Mouse (Mus musculus): ENCODE measurements around the gene Wdr95. TPM values are rescaled to one million over a fixed set of nuclear protein-coding genes. Genes with fewer than 3 reads are reported as not detected.

The Wdr95 gene
- polyA plus RNA-seq (2014; fragmentation: Nextera tagmentation; extraction: Ambion mirVana), result 0.36 TPM in 1 of 2 replicates, not detected in the other

DNA sequence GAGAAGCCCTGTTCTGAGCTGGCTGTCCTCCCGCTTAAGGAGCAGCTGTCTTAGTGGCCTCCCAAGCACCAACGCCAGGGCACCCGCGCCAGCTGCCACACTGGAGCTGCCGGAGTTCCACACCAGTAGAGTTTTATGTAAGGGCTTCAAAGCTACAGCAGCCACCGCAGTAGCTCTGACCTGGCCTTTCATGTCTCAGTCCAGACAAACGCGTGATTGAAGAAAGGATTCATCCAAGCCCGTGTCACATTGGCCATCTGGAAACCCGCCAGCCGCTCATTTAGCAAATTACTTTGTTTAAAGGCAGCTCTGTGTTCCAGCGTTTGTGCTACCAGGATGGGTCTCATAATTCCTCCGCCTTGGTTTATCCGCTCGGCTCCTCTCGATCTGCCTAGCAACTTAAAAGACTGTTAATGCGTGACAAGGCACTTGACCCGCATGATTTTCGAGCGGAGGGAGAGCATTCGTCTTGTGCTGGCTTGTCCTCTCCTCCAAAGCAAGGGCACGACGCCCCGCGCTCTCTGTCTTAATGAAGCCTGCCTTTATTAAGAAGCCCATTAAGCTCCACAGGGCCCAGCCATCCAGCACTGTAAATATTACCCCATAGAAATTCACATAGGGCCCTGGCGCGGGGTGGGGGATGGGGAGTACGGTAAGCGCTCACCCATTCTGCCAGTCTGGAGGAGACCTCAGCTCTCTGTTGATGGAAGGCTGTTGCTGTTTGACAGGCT is at the start of gene Wdr95:
Wdr95 (plus strand) TSS at position 681 of the 731 bp plus-strand sequence.
- no peaks in the 10 kb centered on the region for H3K9me3 ChIP-seq (ENCODE audit: control insufficient read depth, low read length)
- peak; percentile 84 for DNase-seq (ENCODE audit: low spot score)
- H3K9ac ChIP-seq, result peak within 1 kb of the TSS; percentile 8
- H3K27me3 ChIP-seq (ENCODE audit: control insufficient read depth, insufficient read depth, low read length), result no peaks in the 10 kb centered on the region
- 12% methylated on average over 29 of the region's 29 CpGs for WGBS
- H3K4me2 ChIP-seq (replicated peaks), result peak within 1 kb of the TSS; percentile 38
- peak within 1 kb of the TSS; percentile 90 for H3K27ac ChIP-seq
- ATAC-seq (ENCODE audit: low FRiP score), result peak; percentile 59
- H3K4me3 ChIP-seq (replicated peaks; ENCODE audit: low read length), result no peak within 1 kb of the TSS
- H3K36me3 ChIP-seq (replicated peaks; ENCODE audit: control insufficient read depth, insufficient read depth), result no peaks in the 10 kb centered on the region
- H3K4me1 ChIP-seq (replicated peaks; ENCODE audit: control insufficient read depth, insufficient read depth, low read length), result peaks cover 30% of the 10 kb centered on the region

DNA sequence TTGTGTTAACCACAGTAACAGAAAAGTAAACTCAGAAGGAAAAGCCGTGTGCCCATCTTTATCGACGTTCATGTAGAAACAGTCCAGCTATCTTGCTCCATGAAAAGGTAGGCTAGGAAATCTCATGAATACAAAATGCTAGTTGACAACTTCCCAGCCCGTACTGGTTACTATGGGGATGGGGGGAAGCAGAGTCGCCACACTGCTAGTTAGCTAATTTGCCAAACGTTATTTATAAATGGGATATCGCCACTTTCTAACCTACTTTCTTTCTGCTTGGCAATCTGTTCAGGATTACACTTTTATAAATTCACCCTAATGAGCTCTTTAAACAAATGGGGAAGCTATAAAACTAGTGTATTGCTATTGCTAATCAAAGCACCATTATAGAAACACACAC is 46.6 kb upstream of the Wdr95 start:
- Histone ChIP-seq H3K27ac (no peak overlapping the region), H3K4me3 (replicated peaks; ENCODE audit: low read length) (no peak overlapping the region), H3K36me3 (replicated peaks; ENCODE audit: control insufficient read depth, insufficient read depth) (no peaks in the 10 kb centered on the region), H3K9me3 (ENCODE audit: control insufficient read depth, low read length) (no peaks in the 10 kb centered on the region), H3K27me3 (ENCODE audit: control insufficient read depth, insufficient read depth, low read length) (no peaks in the 10 kb centered on the region), H3K4me1 (replicated peaks; ENCODE audit: control insufficient read depth, insufficient read depth, low read length) (no peaks in the 10 kb centered on the region), H3K9ac (no peak overlapping the region), H3K4me2 (replicated peaks) (no peak overlapping the region)
- no peak for ATAC-seq (ENCODE audit: low FRiP score)
- WGBS, result 82% methylated on average over 7 of the region's 7 CpGs
- DNase-seq (ENCODE audit: low spot score), result no peak

DNA sequence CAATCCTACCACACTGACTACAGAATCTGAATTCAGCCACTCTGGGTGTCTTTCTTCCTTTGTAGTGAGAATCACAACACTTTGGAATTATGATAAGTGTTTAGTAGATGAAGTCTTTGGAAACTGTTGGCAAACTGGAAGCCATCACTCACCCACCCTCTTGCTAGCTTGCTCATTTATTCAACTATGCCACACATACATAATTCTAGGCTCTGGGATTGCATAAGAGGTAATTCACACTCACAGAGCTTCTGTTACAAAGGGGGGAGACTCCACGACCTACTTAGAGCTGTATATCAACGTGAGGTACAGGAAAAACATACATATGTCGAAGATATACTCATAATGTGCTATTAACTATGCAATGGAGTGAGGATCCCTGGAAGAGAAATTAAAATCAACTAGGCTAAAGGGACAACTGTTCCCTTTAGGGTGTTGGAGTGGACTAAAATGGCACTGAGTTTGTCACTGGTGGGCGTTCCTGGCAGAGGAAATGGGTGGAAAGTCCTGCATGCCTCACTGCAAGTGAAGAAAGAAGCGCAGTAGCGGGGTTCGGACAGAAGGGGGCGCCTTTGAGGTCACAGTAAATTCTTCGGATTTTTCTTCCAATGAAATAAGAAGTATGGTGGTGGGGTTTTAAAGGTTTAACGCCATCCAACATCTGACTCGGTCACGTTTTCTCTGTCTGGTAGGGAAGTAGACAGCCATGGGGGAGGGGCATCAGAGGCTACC is 45.0 kb upstream of the Wdr95 start:
- DNase-seq (ENCODE audit: low spot score), result no peak
- Histone ChIP-seq H3K4me2 (replicated peaks) (no peak overlapping the region), H3K9me3 (ENCODE audit: control insufficient read depth, low read length) (no peaks in the 10 kb centered on the region), H3K27me3 (ENCODE audit: control insufficient read depth, insufficient read depth, low read length) (no peaks in the 10 kb centered on the region), H3K27ac (no peak overlapping the region), H3K36me3 (replicated peaks; ENCODE audit: control insufficient read depth, insufficient read depth) (no peaks in the 10 kb centered on the region), H3K4me3 (replicated peaks; ENCODE audit: low read length) (no peak overlapping the region), H3K9ac (no peak overlapping the region), H3K4me1 (replicated peaks; ENCODE audit: control insufficient read depth, insufficient read depth, low read length) (peaks cover 10% of the 10 kb centered on the region)
- ATAC-seq (ENCODE audit: low FRiP score), result no peak
- WGBS, result 71% methylated on average over 12 of the region's 12 CpGs

DNA sequence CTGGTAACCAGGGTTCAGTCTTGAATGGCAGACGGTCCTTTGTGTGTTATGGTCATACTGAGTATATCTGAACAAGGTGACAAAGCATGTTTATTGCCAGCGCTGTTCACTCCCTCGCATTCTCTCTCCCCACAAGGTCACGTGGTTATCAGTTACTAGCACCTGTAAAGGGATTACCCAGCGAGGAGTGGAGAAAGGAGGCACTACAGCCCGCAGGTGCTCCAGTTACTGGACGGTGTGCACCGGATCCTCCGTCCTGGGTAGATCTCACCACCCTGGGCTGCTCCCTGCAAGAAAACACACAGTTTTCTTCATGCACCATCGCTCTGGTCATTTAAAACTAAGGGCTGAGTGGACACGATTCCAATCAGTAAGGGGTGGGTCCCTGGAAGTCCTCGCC is 44.2 kb upstream of the Wdr95 start:
- 79% methylated on average over 12 of the region's 12 CpGs for WGBS
- H3K4me1 ChIP-seq (replicated peaks; ENCODE audit: control insufficient read depth, insufficient read depth, low read length), result peaks cover 18% of the 10 kb centered on the region

DNA sequence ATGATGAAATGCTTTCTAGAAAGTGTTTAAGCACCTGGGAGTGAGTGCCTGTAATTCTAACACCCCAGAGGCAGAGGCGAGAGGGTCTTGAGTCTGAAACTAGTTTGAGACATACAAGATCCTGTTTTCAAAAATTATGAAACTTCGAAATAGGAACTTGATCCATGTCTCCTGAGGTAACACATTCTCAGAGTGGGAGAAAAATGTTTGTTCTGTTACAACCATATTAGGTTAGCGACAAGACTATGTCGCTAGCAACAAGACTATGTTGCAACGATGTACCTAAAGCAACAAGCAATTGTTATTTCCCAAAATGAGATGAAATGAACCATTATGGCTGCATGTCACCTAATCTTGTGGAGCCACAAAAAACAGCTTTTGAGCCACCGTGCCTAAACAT is 43.0 kb upstream of the Wdr95 start:
- Histone ChIP-seq H3K4me3 (replicated peaks; ENCODE audit: low read length) (no peak overlapping the region), H3K4me2 (replicated peaks) (no peak overlapping the region), H3K9ac (no peak overlapping the region), H3K27ac (no peak overlapping the region), H3K9me3 (ENCODE audit: control insufficient read depth, low read length) (no peaks in the 10 kb centered on the region), H3K36me3 (replicated peaks; ENCODE audit: control insufficient read depth, insufficient read depth) (no peaks in the 10 kb centered on the region), H3K4me1 (replicated peaks; ENCODE audit: control insufficient read depth, insufficient read depth, low read length) (peaks cover 30% of the 10 kb centered on the region), H3K27me3 (ENCODE audit: control insufficient read depth, insufficient read depth, low read length) (no peaks in the 10 kb centered on the region)
- WGBS, result 92% methylated on average over 6 of the region's 6 CpGs
- DNase-seq (ENCODE audit: low spot score) (no peak), ATAC-seq (ENCODE audit: low FRiP score) (no peak)

More for the DNA sequence above, 44.2 kb upstream of the Wdr95 start:
- DNase-seq (ENCODE audit: low spot score) (no peak), ATAC-seq (ENCODE audit: low FRiP score) (no peak)
- no peaks in the 10 kb centered on the region for H3K27me3 ChIP-seq (ENCODE audit: control insufficient read depth, insufficient read depth, low read length)
- no peaks in the 10 kb centered on the region for H3K9me3 ChIP-seq (ENCODE audit: control insufficient read depth, low read length)
- H3K27ac ChIP-seq, result no peak overlapping the region
- H3K4me2 ChIP-seq (replicated peaks), result no peak overlapping the region
- no peaks in the 10 kb centered on the region for H3K36me3 ChIP-seq (replicated peaks; ENCODE audit: control insufficient read depth, insufficient read depth)
- no peak overlapping the region for H3K9ac ChIP-seq
- no peak overlapping the region for H3K4me3 ChIP-seq (replicated peaks; ENCODE audit: low read length)

DNA sequence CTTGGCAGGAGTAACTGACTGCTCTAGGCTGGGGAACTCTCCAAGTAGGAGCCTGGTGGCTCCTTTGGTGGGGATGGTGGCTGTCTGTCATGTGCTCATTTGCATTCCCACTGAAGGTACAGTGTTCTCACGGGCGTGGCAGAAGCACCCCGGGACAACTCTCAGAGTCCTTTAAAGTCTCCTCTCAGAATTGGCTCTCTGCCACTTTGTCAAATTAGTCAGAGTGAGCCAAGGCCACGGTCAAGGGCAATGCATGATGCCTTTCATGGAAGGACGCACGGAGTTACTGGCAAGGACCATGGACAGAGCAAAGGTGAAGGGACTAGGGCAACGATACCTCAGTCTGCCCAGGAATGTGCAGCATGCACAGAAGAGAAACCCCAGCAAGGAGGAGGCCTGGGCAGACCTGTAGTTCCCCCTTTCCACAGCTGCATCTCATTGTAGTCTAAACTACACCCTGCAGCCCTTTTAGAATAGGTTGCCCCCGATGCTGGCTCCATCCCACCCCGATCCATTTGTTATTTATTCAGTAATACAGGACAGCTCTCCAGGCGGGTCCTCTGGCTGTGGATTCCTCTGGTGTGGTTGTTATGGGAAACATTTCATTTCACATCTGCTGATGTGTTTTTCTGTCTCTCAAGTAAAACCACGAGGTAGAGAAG is 40.0 kb upstream of the Wdr95 start:
- peak overlapping the region; percentile 52 for H3K4me2 ChIP-seq (replicated peaks)
- H3K36me3 ChIP-seq (replicated peaks; ENCODE audit: control insufficient read depth, insufficient read depth), result no peaks in the 10 kb centered on the region
- H3K4me1 ChIP-seq (replicated peaks; ENCODE audit: control insufficient read depth, insufficient read depth, low read length), result peaks cover 34% of the 10 kb centered on the region
- no peaks in the 10 kb centered on the region for H3K27me3 ChIP-seq (ENCODE audit: control insufficient read depth, insufficient read depth, low read length)
- H3K4me3 ChIP-seq (replicated peaks; ENCODE audit: low read length), result peak overlapping the region; percentile 22; the same call in 1 of the 2 replicates
- H3K9ac ChIP-seq, result peak overlapping the region; percentile 62
- WGBS, result 7% methylated on average over 11 of the region's 11 CpGs
- no peaks in the 10 kb centered on the region for H3K9me3 ChIP-seq (ENCODE audit: control insufficient read depth, low read length)
- H3K27ac ChIP-seq, result peak overlapping the region; percentile 97
- DNase-seq (ENCODE audit: low spot score) (peak; percentile 45), ATAC-seq (ENCODE audit: low FRiP score) (peak; percentile 67)

DNA sequence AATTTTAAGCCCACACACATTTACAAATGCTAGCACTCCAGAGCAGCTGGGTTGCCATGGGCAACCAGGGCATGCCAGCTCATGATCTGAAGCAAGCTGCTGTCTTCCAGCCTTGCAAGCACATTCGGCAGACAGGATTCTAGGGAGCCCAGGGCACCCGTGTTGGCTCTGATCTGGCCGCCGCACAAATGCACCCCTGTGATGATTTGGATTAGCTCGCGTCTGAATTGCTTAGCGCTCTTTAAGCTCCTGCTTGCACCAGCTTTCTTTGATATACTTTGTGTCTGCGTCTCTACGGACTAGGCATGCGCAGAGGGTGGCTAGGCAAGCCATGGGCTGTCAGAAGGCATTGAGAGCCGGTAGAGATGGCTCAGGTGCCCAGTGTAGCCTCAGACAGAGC is 39.3 kb upstream of the Wdr95 start:
- H3K36me3 ChIP-seq (replicated peaks; ENCODE audit: control insufficient read depth, insufficient read depth), result no peaks in the 10 kb centered on the region
- WGBS, result 7% methylated on average over 11 of the region's 11 CpGs
- peaks cover 34% of the 10 kb centered on the region for H3K4me1 ChIP-seq (replicated peaks; ENCODE audit: control insufficient read depth, insufficient read depth, low read length)
- H3K9ac ChIP-seq, result peak overlapping the region; percentile 62
- peak overlapping the region; percentile 97 for H3K27ac ChIP-seq
- H3K27me3 ChIP-seq (ENCODE audit: control insufficient read depth, insufficient read depth, low read length), result no peaks in the 10 kb centered on the region
- ATAC-seq (ENCODE audit: low FRiP score) (peak; percentile 93), DNase-seq (ENCODE audit: low spot score) (peak; percentile 77)
- H3K4me2 ChIP-seq (replicated peaks), result peak overlapping the region; percentile 52
- no peaks in the 10 kb centered on the region for H3K9me3 ChIP-seq (ENCODE audit: control insufficient read depth, low read length)
- peak overlapping the region; percentile 22 for H3K4me3 ChIP-seq (replicated peaks; ENCODE audit: low read length)

DNA sequence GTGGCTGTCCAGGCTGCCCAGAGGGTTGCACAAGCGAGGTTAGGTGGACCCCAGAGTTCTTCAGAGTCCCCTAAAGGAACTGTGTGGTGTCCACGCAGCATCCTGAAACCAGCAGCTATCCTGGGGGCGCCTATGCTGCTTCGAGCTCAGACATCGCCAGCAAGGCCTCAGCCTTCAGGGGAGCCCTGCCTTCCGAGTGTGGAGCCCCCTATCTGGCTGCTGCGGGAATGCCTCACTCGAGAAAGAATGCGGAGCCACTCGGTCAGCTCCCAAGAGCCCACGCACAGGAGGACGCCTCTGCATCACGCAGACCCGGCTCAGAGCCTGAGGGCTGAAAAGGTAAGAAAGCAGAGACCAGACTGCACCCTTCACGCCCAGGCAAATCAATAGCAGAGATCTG is 38.2 kb upstream of the Wdr95 start:
- H3K4me3 ChIP-seq (replicated peaks; ENCODE audit: low read length), result no peak overlapping the region
- no peaks in the 10 kb centered on the region for H3K9me3 ChIP-seq (ENCODE audit: control insufficient read depth, low read length)
- 59% methylated on average over 15 of the region's 15 CpGs for WGBS
- no peaks in the 10 kb centered on the region for H3K36me3 ChIP-seq (replicated peaks; ENCODE audit: control insufficient read depth, insufficient read depth)
- no peak for DNase-seq (ENCODE audit: low spot score)
- no peak for ATAC-seq (ENCODE audit: low FRiP score)
- no peak overlapping the region for H3K4me2 ChIP-seq (replicated peaks)
- no peak overlapping the region for H3K9ac ChIP-seq
- H3K27me3 ChIP-seq (ENCODE audit: control insufficient read depth, insufficient read depth, low read length), result no peaks in the 10 kb centered on the region
- H3K27ac ChIP-seq, result peak overlapping the region; percentile 97
- peaks cover 36% of the 10 kb centered on the region for H3K4me1 ChIP-seq (replicated peaks; ENCODE audit: control insufficient read depth, insufficient read depth, low read length)

DNA sequence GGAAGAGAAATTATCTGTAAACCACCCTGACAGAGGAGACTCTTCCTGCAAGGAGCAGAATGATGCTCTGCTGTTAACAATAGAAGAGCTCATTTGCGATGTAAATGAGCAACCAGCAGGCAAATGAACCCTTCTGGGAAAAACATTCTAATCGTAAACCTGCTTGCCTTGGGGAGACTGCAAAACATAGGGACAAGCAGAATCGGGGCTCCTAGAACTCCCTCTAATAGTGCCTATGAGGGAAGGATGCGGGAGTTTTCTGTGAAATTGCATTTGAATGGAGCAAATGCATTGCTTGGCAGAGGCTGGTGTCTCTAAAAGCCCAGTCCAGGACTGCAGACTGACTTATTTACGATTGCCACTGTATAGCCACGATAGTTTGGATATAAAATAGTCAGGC is 32.8 kb upstream of the Wdr95 start:
- WGBS, result 12% methylated on average over 6 of the region's 6 CpGs
- H3K9ac ChIP-seq, result 0 out of 2 replicates have a peak overlapping the region, but pooled peaks have one; percentile 1
- no peak overlapping the region for H3K4me3 ChIP-seq (replicated peaks; ENCODE audit: low read length)
- peaks cover 29% of the 10 kb centered on the region for H3K4me1 ChIP-seq (replicated peaks; ENCODE audit: control insufficient read depth, insufficient read depth, low read length)
- no peak overlapping the region for H3K4me2 ChIP-seq (replicated peaks)
- H3K27ac ChIP-seq, result peak overlapping the region; percentile 89
- no peaks in the 10 kb centered on the region for H3K27me3 ChIP-seq (ENCODE audit: control insufficient read depth, insufficient read depth, low read length)
- ATAC-seq (ENCODE audit: low FRiP score), result peak; percentile 54
- no peaks in the 10 kb centered on the region for H3K36me3 ChIP-seq (replicated peaks; ENCODE audit: control insufficient read depth, insufficient read depth)
- no peaks in the 10 kb centered on the region for H3K9me3 ChIP-seq (ENCODE audit: control insufficient read depth, low read length)
- DNase-seq (ENCODE audit: low spot score), result peak; percentile 61

Data from hindbrain, embryonic 14.5 days (tissue).